Mouse (Mus musculus) heart, postnatal 10 days (tissue): ENCODE measurements at regions not wholly inside any gene's neighbourhood (a gene's known extent, or its start where the extent isn't known, plus 50 kb on each side); places are given as distances from the start of the nearest gene placed in this dataset.
A peak's percentile ranks its signal among the peaks of the same experiment; 100 is the strongest.

Source experiments
- DNase-seq, 2 experiments: peaks; one replicate each; pipeline ENCODE4 v3.0.0; 2021
- intact Hi-C: fragments of 180-260 bp; cut with DNase I; formaldehyde crosslinking; loops from one replicate; pipeline ENCODE4 v1.15.1; 2025

- peak; percentile 1 for DNase-seq
Measured at GRCm38 (mm10) chrX:44228847-44229246, 139.3 kb downstream of the Dcaf12l2 start.

More at GRCm38 (mm10) chrX:44228847-44229246, 139.3 kb downstream of the Dcaf12l2 start:
- intact Hi-C loops, result no loop called here
